Mouse (Mus musculus): ENCODE data around the gene Paox.

The Paox gene

DNA sequence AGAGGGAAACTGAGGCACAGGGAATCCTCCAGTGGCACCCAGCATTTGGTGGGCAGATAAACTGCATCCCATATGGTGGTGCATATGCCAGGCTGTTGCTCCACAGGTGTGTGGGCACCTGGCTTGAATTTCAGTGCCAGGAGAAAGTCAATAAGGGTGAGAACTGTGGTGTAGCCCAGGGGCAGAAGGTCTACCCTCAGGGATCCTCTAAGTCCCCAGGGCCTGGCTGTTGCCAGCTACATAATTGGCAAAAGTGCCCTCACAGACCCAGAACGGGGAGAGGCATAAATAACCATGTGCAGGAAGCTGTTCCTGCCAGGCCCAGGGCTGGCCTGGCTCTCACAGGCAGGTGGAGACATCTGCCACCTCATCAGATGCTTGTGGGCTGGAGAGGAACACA lies 57.3 kb downstream of the Paox start, which contains the start of gene Olfr523:
Olfr523 (plus strand) TSS at position 282 of the 400 bp plus-strand sequence.
- DNase-seq (ENCODE audit: low spot score), result no peak

DNA sequence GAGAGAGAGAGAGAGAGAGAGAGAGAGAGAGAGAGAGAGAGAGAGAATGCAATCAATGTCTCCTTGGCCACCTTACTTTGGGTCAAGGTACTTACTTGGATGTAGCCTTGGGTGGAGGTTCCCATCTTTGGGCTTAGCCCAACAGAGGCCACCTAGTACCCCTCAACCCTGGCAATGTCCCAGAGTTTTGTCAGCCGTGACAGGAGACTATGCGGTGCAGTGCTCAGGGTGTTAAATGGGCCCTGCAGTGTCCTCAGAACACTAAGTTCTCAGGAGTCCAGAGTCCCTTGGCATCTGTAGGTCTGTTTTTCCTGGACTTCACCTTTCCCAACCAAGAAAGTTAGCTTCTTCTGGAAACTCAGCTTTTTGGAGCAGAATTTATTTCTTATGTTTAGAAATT lies 63.6 kb downstream of the Paox start:
- DNase-seq (ENCODE audit: low spot score), result no peak

DNA sequence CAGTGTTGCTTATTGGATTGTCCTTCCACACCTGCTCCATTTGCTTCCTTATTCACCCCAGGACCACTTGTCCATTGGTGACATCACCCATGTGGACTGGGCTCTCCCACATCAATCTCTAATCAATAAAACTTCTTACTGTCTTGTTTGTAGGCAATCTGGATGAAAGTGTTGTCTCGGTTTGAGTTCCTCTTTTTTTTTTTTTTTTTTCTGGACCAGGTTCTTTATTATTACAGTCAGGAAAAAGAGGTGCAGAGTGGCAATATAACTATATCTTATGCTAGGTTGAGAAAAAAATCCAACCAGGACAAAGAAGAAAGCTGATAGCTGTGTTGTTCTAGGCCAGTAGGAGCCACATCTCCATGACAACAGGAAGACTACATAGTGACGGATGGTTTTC lies 65.1 kb downstream of the Paox start:
- no peak for DNase-seq (ENCODE audit: low spot score)

DNA sequence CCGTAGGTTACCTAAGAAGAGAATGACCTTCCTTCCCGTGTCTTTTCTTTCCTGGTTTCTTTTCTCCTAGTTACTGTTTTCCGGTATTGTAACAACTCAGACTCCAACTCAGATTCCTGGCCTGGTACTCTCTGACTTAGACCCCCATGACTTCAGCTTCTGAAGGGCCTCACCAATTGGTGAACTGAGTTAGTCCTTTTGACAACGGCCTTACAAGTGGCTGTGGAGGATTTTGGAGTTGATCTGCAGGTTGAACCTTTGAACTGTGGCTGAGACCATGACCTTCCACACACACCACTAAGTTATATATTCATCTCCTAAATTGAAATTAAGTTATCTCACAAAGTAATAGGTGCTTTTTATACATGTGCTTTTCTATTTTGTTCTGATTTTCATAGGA lies 68.6 kb downstream of the Paox start:
- DNase-seq (ENCODE audit: low spot score), result no peak

Data from adipocyte (in vitro differentiated cells).